In the genomic region with DNA sequence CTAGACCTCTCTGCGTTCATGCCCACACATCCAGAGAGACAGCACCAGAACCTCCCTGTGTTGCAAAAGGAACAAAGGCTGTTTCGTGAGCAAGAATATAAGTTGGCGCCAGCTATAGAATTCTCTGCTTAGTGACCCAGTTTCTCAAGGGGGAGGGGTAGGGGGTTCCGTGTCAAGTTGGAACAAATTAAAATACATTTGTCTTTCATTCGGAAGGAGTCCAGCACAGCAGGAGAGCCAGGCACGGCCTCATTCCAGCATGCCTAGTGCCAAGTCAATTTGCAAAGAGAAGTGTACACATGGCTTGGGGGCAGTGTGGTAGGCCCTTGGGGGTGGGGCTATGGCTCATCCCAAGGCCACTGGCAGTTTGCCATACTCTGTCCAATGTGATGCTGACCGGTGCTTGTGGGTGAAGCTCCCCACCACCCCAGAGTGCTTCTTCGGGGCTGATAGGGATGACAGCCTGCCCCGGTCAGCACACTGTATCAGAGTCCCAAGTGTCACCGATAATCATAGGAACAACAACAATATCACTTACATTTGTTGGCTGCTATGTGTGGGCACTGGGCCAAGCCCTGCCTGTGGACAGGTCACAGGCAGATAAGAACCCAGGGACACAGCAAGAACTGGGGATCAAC, we compare ENCODE assay signal across 9 mouse cellular contexts. TPM values are rescaled to one million over a fixed set of nuclear protein-coding genes. Genes with fewer than 3 reads are reported as not detected.
DNase-seq lines count a peak whose midpoint lies in the region; ATAC-seq and TF ChIP-seq lines count a peak whose summit lies in the region.
"Had no signal": no experiment of that assay in that cellular context is flagged by ENCODE, and none has a peak within 500 bp of the region (broad histone marks: within the 10 kb centered on the region; RNA-seq: fewer than 3 reads in every experiment).

No protein-coding gene starts in this region.

- peaks cover 17% of the 10 kb centered on the region for H3K4me1 ChIP-seq in forebrain, embryonic 13.5 days
- H3K4me1 ChIP-seq in forebrain, embryonic 11.5 days (replicated peaks; ENCODE audit: control insufficient read depth, insufficient read depth, low read length), result peaks cover 3% of the 10 kb centered on the region; the same call in 1 of the 2 replicates
- peaks cover 12% of the 10 kb centered on the region for H3K4me1 ChIP-seq in hindbrain, postnatal 0 days (ENCODE audit: insufficient read depth, low read length)
- peaks cover 10% of the 10 kb centered on the region for H3K4me1 ChIP-seq in liver, postnatal 0 days (ENCODE audit: insufficient read depth)

- TF ChIP-seq EP300 in liver, postnatal 0 days (IDR thresholded peaks at IDR 0.05; ENCODE audit: low read depth), result no peak

- H3K4me3 ChIP-seq in forebrain, embryonic 13.5 days, result no peak overlapping the region
- H3K4me3 ChIP-seq in forebrain, embryonic 11.5 days (ENCODE audit: low read depth, low read length), result no peak overlapping the region
- H3K4me3 ChIP-seq in hindbrain, postnatal 0 days (ENCODE audit: low read length), result no peak overlapping the region
- H3K4me3 ChIP-seq in liver, postnatal 0 days (ENCODE audit: low read depth, low read length), result no peak overlapping the region

- no peak for TF ChIP-seq CTCF in hindbrain, postnatal 0 days (IDR thresholded peaks at IDR 0.05; ENCODE audit: low read depth)
- TF ChIP-seq CTCF in liver, postnatal 0 days (IDR thresholded peaks at IDR 0.05; ENCODE audit: low read depth), result no peak

- H3K4me2 ChIP-seq in forebrain, embryonic 13.5 days, result no peak overlapping the region
- H3K4me2 ChIP-seq in forebrain, embryonic 11.5 days (ENCODE audit: low read depth, low read length, severe bottlenecking), result no peak overlapping the region
- no peak overlapping the region for H3K4me2 ChIP-seq in hindbrain, postnatal 0 days (ENCODE audit: low read depth, low read length)
- H3K4me2 ChIP-seq in liver, postnatal 0 days (ENCODE audit: low read depth, low read length), result no peak overlapping the region

- no peak overlapping the region for H3K9ac ChIP-seq in forebrain, embryonic 13.5 days
- H3K9ac ChIP-seq in forebrain, embryonic 11.5 days (ENCODE audit: low read length), result no peak overlapping the region
- no peak overlapping the region for H3K9ac ChIP-seq in hindbrain, postnatal 0 days (replicated peaks; ENCODE audit: low read length)
- H3K9ac ChIP-seq in liver, postnatal 0 days (replicated peaks), result no peak overlapping the region; the same call in 1 of the 2 replicates

- H3K27ac ChIP-seq in forebrain, embryonic 13.5 days, result no peak overlapping the region
- no peak overlapping the region for H3K27ac ChIP-seq in forebrain, embryonic 11.5 days (ENCODE audit: low read depth, low read length)
- no peak overlapping the region for H3K27ac ChIP-seq in hindbrain, postnatal 0 days
- H3K27ac ChIP-seq in liver, postnatal 0 days (ENCODE audit: low read depth), result no peak overlapping the region
- H3K27ac ChIP-seq: macrophage had no signal

- ATAC-seq in forebrain, embryonic 13.5 days, result 0 out of 2 replicates have a peak, but pooled peaks have one; percentile 21
- ATAC-seq in forebrain, embryonic 11.5 days (replicated peaks; ENCODE audit: low FRiP score), result no peak
- ATAC-seq in hindbrain, postnatal 0 days, result peak; percentile 62
- ATAC-seq in liver, postnatal 0 days, result peak; percentile 90

- no peak for DNase-seq in forebrain, embryonic 11.5 days (ENCODE audit: low spot score)
- peak; percentile 38 to 42 for DNase-seq in adrenal gland, adult 18-20 months (ENCODE audit: low spot score in 2 of 2)
- DNase-seq in fibroblast of lung, adult 2 months (ENCODE audit: low read depth), result peak; percentile 19
- peak; percentile 84 for DNase-seq in hindbrain, postnatal 0 days (ENCODE audit: low spot score)
- peak; percentile 76 for DNase-seq in liver, postnatal 0 days
- no peak for DNase-seq in spleen, postnatal 10 days (ENCODE audit: low spot score in 2 of 2)
- DNase-seq in thymus, postnatal 25 days, result no peak

- no peaks in the 10 kb centered on the region for H3K36me3 ChIP-seq in forebrain, embryonic 13.5 days (ENCODE audit: poor library complexity, severe bottlenecking)
- H3K36me3 ChIP-seq in forebrain, embryonic 11.5 days (ENCODE audit: control insufficient read depth, insufficient read depth, low read length), result no peaks in the 10 kb centered on the region
- H3K36me3 ChIP-seq in hindbrain, postnatal 0 days (ENCODE audit: insufficient read depth, low read length), result no peaks in the 10 kb centered on the region
- H3K36me3 ChIP-seq in liver, postnatal 0 days (replicated peaks; ENCODE audit: insufficient read depth, low read length), result no peaks in the 10 kb centered on the region

- H3K27me3 ChIP-seq in forebrain, embryonic 13.5 days, result no peaks in the 10 kb centered on the region
- H3K27me3 ChIP-seq in forebrain, embryonic 11.5 days (ENCODE audit: control insufficient read depth, insufficient read depth, low read length), result no peaks in the 10 kb centered on the region
- no peaks in the 10 kb centered on the region for H3K27me3 ChIP-seq in hindbrain, postnatal 0 days (ENCODE audit: insufficient read depth, low read length)
- H3K27me3 ChIP-seq in liver, postnatal 0 days (ENCODE audit: insufficient read depth, low read length), result no peaks in the 10 kb centered on the region

- WGBS in forebrain, embryonic 13.5 days, result 46% methylated on average over 10 of the region's 10 CpGs
- WGBS in forebrain, embryonic 11.5 days, result 68% methylated on average over 10 of the region's 10 CpGs
- 30% methylated on average over 10 of the region's 10 CpGs for WGBS in hindbrain, postnatal 0 days
- 58% methylated on average over 10 of the region's 10 CpGs for whole genome bisulfite sequencing in liver, postnatal 0 days (ENCODE audit: insufficient replicate concordance)

- H3K9me3 ChIP-seq in forebrain, embryonic 13.5 days (replicated peaks), result no peaks in the 10 kb centered on the region
- H3K9me3 ChIP-seq in forebrain, embryonic 11.5 days (ENCODE audit: control insufficient read depth, low read length), result no peaks in the 10 kb centered on the region
- no peaks in the 10 kb centered on the region for H3K9me3 ChIP-seq in hindbrain, postnatal 0 days (ENCODE audit: low read length)
- no peaks in the 10 kb centered on the region for H3K9me3 ChIP-seq in liver, postnatal 0 days (ENCODE audit: low read length)

RNA-seq across cellular contexts. Expression of gene Ppp1r26, which starts 31.1 kb away (rescaled TPM):
- polyA plus RNA-seq in forebrain, embryonic 13.5 days (2015; fragmentation: Nextera tagmentation; extraction: Ambion mirVana), result 6.2 and 8.4 TPM in 2 replicates
- 7.4 and 7.8 TPM in 2 replicates for polyA plus RNA-seq in forebrain, embryonic 11.5 days (2014; fragmentation: Nextera tagmentation; extraction: Ambion mirVana)
- 1 to 10 TPM; 4.5 to 5.1 TPM for total RNA-seq in adrenal gland, adult 18-20 months (2021)
- 58.8 and 78.7 TPM in 2 replicates for total RNA-seq in hindbrain, postnatal 0 days (2014; rRNA removed)
- polyA plus RNA-seq in hindbrain, postnatal 0 days (2015; fragmentation: Nextera tagmentation; extraction: Ambion mirVana), result 10.4 and 11.2 TPM in 2 replicates
- 0.02 and 0.05 TPM in 2 replicates for polyA plus RNA-seq in liver, postnatal 0 days (2015; fragmentation: Nextera tagmentation; extraction: Ambion mirVana)

RNA-seq across cellular contexts. Expression of gene 1700007K13Rik, which starts 50.6 kb away (rescaled TPM):
- 2.0 TPM in 2 replicates for polyA plus RNA-seq in forebrain, embryonic 13.5 days (2015; fragmentation: Nextera tagmentation; extraction: Ambion mirVana)
- polyA plus RNA-seq in forebrain, embryonic 11.5 days (2014; fragmentation: Nextera tagmentation; extraction: Ambion mirVana), result 1.6 and 2.2 TPM in 2 replicates
- 1 to 10 TPM; 1.4 to 2.8 TPM for total RNA-seq in adrenal gland, adult 18-20 months (2021)
- 2.8 and 8.6 TPM in 2 replicates for total RNA-seq in hindbrain, postnatal 0 days (2014; rRNA removed)
- polyA plus RNA-seq in hindbrain, postnatal 0 days (2015; fragmentation: Nextera tagmentation; extraction: Ambion mirVana), result 6.1 and 7.1 TPM in 2 replicates
- not detected in 2 replicates for polyA plus RNA-seq in liver, postnatal 0 days (2015; fragmentation: Nextera tagmentation; extraction: Ambion mirVana)
- polyA plus RNA-seq: macrophage had no signal

RNA-seq across cellular contexts. Expression of gene Mrps2, which starts 52.4 kb away (rescaled TPM):
- 52.5 and 54.3 TPM in 2 replicates for polyA plus RNA-seq in forebrain, embryonic 13.5 days (2015; fragmentation: Nextera tagmentation; extraction: Ambion mirVana)
- polyA plus RNA-seq in forebrain, embryonic 11.5 days (2014; fragmentation: Nextera tagmentation; extraction: Ambion mirVana), result 67.2 and 70.6 TPM in 2 replicates
- 10 to 100 TPM; 54.4 to 63.2 TPM for total RNA-seq in adrenal gland, adult 18-20 months (2021)
- total RNA-seq in hindbrain, postnatal 0 days (2014; rRNA removed), result 31.5 and 33.0 TPM in 2 replicates
- polyA plus RNA-seq in hindbrain, postnatal 0 days (2015; fragmentation: Nextera tagmentation; extraction: Ambion mirVana), result 39.2 and 42.6 TPM in 2 replicates
- polyA plus RNA-seq in liver, postnatal 0 days (2015; fragmentation: Nextera tagmentation; extraction: Ambion mirVana), result 24.9 and 26.5 TPM in 2 replicates

Comparison
In these comparisons a context has a peak if more than half of its experiments do, and no peak if none do; other contexts are left out.
1. DNase-seq: peak in adrenal gland, adult 18-20 months (2 of 2), fibroblast of lung, adult 2 months (single experiment), hindbrain, postnatal 0 days (single experiment) and liver, postnatal 0 days (single experiment); none in forebrain, embryonic 11.5 days (single experiment), spleen, postnatal 10 days (0 of 2) and thymus, postnatal 25 days (single experiment).